Mouse (Mus musculus): Measurements from ENCODE around the gene Slc39a10.
"Not testable (repeated sequence)": the region's sequence is repeated elsewhere in the genome, so short reads cannot be mapped to it uniquely, and the experiment has no call there.

Slc39a10 gene

GRCm38 (mm10) chr1:46864175-46864885, 28.3 kb downstream of the Slc39a10 start:
- no peak for DNase-seq (ENCODE audit: low spot score)

- no peak for DNase-seq (ENCODE audit: low spot score)
These were observed 29.2 kb downstream of the Slc39a10 start for GRCm38 (mm10) chr1:46863434-46863833.

- DNase-seq (ENCODE audit: low spot score), result no peak
These were observed 32.6 kb downstream of the Slc39a10 start for GRCm38 (mm10) chr1:46860082-46860481.

- no peak for DNase-seq (ENCODE audit: low spot score)
These were observed 34.1 kb downstream of the Slc39a10 start for GRCm38 (mm10) chr1:46858579-46858978.

- DNase-seq (ENCODE audit: low spot score), result no peak
These were observed 36.2 kb downstream of the Slc39a10 start for GRCm38 (mm10) chr1:46856498-46856897.

GRCm38 (mm10) chr1:46854036-46854900, 38.4 kb downstream of the Slc39a10 start:
- DNase-seq (ENCODE audit: low spot score), result peak; percentile 15

GRCm38 (mm10) chr1:46853317-46854035, 39.2 kb downstream of the Slc39a10 start:
- DNase-seq (ENCODE audit: low spot score), result peak; percentile 99

GRCm38 (mm10) chr1:46852600-46853272, 39.9 kb downstream of the Slc39a10 start:
- peak; percentile 76 for DNase-seq (ENCODE audit: low spot score)

GRCm38 (mm10) chr1:46852216-46852599, 40.4 kb downstream of the Slc39a10 start:
- no peak for DNase-seq (ENCODE audit: low spot score)

- no peak for DNase-seq (ENCODE audit: low spot score)
These were observed 41.1 kb downstream of the Slc39a10 start for GRCm38 (mm10) chr1:46851586-46851985.

GRCm38 (mm10) chr1:46849758-46850157, 42.9 kb downstream of the Slc39a10 start:
- peak; percentile 95 for DNase-seq (ENCODE audit: low spot score)

- DNase-seq (ENCODE audit: low spot score), result no peak
These were observed 47.4 kb downstream of the Slc39a10 start for GRCm38 (mm10) chr1:46845221-46845620.

GRCm38 (mm10) chr1:46844281-46844680, 48.4 kb downstream of the Slc39a10 start:
- DNase-seq (ENCODE audit: low spot score), result peak; percentile 58

GRCm38 (mm10) chr1:46843406-46843805, 49.2 kb downstream of the Slc39a10 start:
- DNase-seq (ENCODE audit: low spot score), result no peak

- DNase-seq (ENCODE audit: low spot score), result no peak
These were observed 60.7 kb downstream of the Slc39a10 start for GRCm38 (mm10) chr1:46831927-46832326.

GRCm38 (mm10) chr1:46830066-46830843, 62.4 kb downstream of the Slc39a10 start:
- DNase-seq (ENCODE audit: low spot score), result peak; percentile 82

GRCm38 (mm10) chr1:46822256-46822972, 70.2 kb downstream of the Slc39a10 start:
- no peak for DNase-seq (ENCODE audit: low spot score)

- DNase-seq (ENCODE audit: low spot score), result no peak
These were observed 74.7 kb downstream of the Slc39a10 start for GRCm38 (mm10) chr1:46817934-46818333.

- DNase-seq (ENCODE audit: low spot score), result not testable (repeated sequence)
These were observed 84.0 kb downstream of the Slc39a10 start for GRCm38 (mm10) chr1:46808630-46809029.

- no peak for DNase-seq (ENCODE audit: low spot score)
These were observed 87.6 kb downstream of the Slc39a10 start for GRCm38 (mm10) chr1:46805074-46805473.

Measured in retina, embryonic 14.5 days (tissue).